Comparison of ENCODE assay signal across 8 mouse cellular contexts in genomic region chr9:103007699-103008078, GRCm38 (mm10). TPM values are rescaled to one million over a fixed set of nuclear protein-coding genes. Genes with fewer than 3 reads are reported as not detected.
DNase-seq lines count a peak whose midpoint lies in the region; ATAC-seq and TF ChIP-seq lines count a peak whose summit lies in the region.

No protein-coding gene starts in this region.

- WGBS in hindbrain, postnatal 0 days = 4% methylated on average over 15 of the region's 15 CpGs
- WGBS in liver, embryonic 11.5 days = 6% methylated on average over 15 of the region's 15 CpGs
- WGBS in neural tube, embryonic 13.5 days = 1% methylated on average over 15 of the region's 15 CpGs

- peak overlapping the region; percentile 40 for H3K4me3 ChIP-seq in hindbrain, postnatal 0 days (ENCODE audit: low read length)
- peak overlapping the region; percentile 45 for H3K4me3 ChIP-seq in liver, embryonic 11.5 days (ENCODE audit: low read depth, low read length)
- H3K4me3 ChIP-seq in neural tube, embryonic 13.5 days = peak overlapping the region; percentile 41

- no peaks in the 10 kb centered on the region for H3K36me3 ChIP-seq in hindbrain, postnatal 0 days (ENCODE audit: insufficient read depth, low read length)
- H3K36me3 ChIP-seq in liver, embryonic 11.5 days (ENCODE audit: control insufficient read depth, insufficient read depth, low read length) = no peaks in the 10 kb centered on the region
- H3K36me3 ChIP-seq in neural tube, embryonic 13.5 days = no peaks in the 10 kb centered on the region

- CTCF ChIA-PET in Patski (lab: Charles Lee) = no interaction called here

- H3K9me3 ChIP-seq in hindbrain, postnatal 0 days (ENCODE audit: low read length) = no peaks in the 10 kb centered on the region
- no peaks in the 10 kb centered on the region for H3K9me3 ChIP-seq in liver, embryonic 11.5 days (ENCODE audit: control insufficient read depth, low read length)
- H3K9me3 ChIP-seq in neural tube, embryonic 13.5 days = no peaks in the 10 kb centered on the region

- no peak for TF ChIP-seq CTCF in Patski (IDR thresholded peaks at IDR 0.05)
- no peak for TF ChIP-seq CTCF in hindbrain, postnatal 0 days (IDR thresholded peaks at IDR 0.05; ENCODE audit: low read depth)

- peaks cover 6% of the 10 kb centered on the region for H3K4me1 ChIP-seq in hindbrain, postnatal 0 days (ENCODE audit: insufficient read depth, low read length)
- no peaks in the 10 kb centered on the region for H3K4me1 ChIP-seq in liver, embryonic 11.5 days (replicated peaks; ENCODE audit: control insufficient read depth, insufficient read depth, low read length)
- peaks cover 19% of the 10 kb centered on the region for H3K4me1 ChIP-seq in neural tube, embryonic 13.5 days (replicated peaks)

- POLR2A ChIA-PET in Patski (lab: Charles Lee) = no interaction called here

- peak overlapping the region; percentile 78 for H3K4me2 ChIP-seq in hindbrain, postnatal 0 days (ENCODE audit: low read depth, low read length)
- peak overlapping the region; percentile 78 for H3K4me2 ChIP-seq in liver, embryonic 11.5 days
- peak overlapping the region; percentile 81 for H3K4me2 ChIP-seq in neural tube, embryonic 13.5 days

- DNase-seq in Patski (ENCODE audit: low read depth, low spot score) = no peak
- DNase-seq in cerebellum, adult 9-10 months = peak; percentile 5
- DNase-seq in gastrocnemius, postnatal 10 days = peak; percentile 30
- peak; percentile 44 for DNase-seq in hindbrain, postnatal 0 days (ENCODE audit: low spot score)
- DNase-seq in liver, embryonic 11.5 days (ENCODE audit: low spot score) = peak; percentile 49
- no peak for DNase-seq in layer of hippocampus, postnatal 25 days (ENCODE audit: extremely low spot score in 1 of 2, low spot score in 1 of 2)

- ATAC-seq in Patski = peak; percentile 44
- ATAC-seq in hindbrain, postnatal 0 days = peak; percentile 55; the same call in 1 of the 2 replicates
- peak; percentile 68 for ATAC-seq in liver, embryonic 11.5 days (replicated peaks; ENCODE audit: low FRiP score)
- ATAC-seq in neural tube, embryonic 13.5 days (ENCODE audit: low read depth) = peak; percentile 63; the same call in 1 of the 2 replicates
- ATAC-seq in megakaryocyte, adult 5-6 weeks (ENCODE audit: poor library complexity, severe bottlenecking) = no peak

- H3K9ac ChIP-seq in hindbrain, postnatal 0 days (replicated peaks; ENCODE audit: low read length) = peak overlapping the region; percentile 40
- peak overlapping the region; percentile 51 for H3K9ac ChIP-seq in liver, embryonic 11.5 days (ENCODE audit: low read depth, low read length)
- H3K9ac ChIP-seq in neural tube, embryonic 13.5 days = peak overlapping the region; percentile 65

- H3K27me3 ChIP-seq in Patski = no peaks in the 10 kb centered on the region
- 0 out of 2 replicates have a peak, but pooled peaks cover 4% of the 10 kb centered on the region for H3K27me3 ChIP-seq in hindbrain, postnatal 0 days (ENCODE audit: insufficient read depth, low read length)
- peaks cover 34% of the 10 kb centered on the region for H3K27me3 ChIP-seq in liver, embryonic 11.5 days (replicated peaks; ENCODE audit: control insufficient read depth, insufficient read depth, low read length)
- H3K27me3 ChIP-seq in neural tube, embryonic 13.5 days = peaks cover 42% of the 10 kb centered on the region

- in situ Hi-C loops in Patski (cut with MboI; ENCODE audit: low pct_unique_long_range_greater_than_20kb) = no loop called here

- no peak overlapping the region for H3K27ac ChIP-seq in hindbrain, postnatal 0 days
- H3K27ac ChIP-seq in liver, embryonic 11.5 days (ENCODE audit: low read depth, low read length) = no peak overlapping the region
- H3K27ac ChIP-seq in neural tube, embryonic 13.5 days (replicated peaks) = no peak overlapping the region

RNA-seq across cellular contexts. Expression of gene Slco2a1, which starts 19.2 kb away (rescaled TPM):
- 14.9 TPM for polyA plus RNA-seq in Patski (2021)
- 1 to 10 TPM in 1 of 2 experiments, under 1 TPM in 1; 0.92 to 1.8 TPM for total RNA-seq in gastrocnemius, postnatal 10 days (2021)
- 6.3 and 6.4 TPM in 2 replicates for total RNA-seq in hindbrain, postnatal 0 days (2014; rRNA removed)
- polyA plus RNA-seq in hindbrain, postnatal 0 days (2015; fragmentation: Nextera tagmentation; extraction: Ambion mirVana) = 3.9 and 4.8 TPM in 2 replicates
- polyA plus RNA-seq in liver, embryonic 11.5 days (2014; fragmentation: Nextera tagmentation; extraction: Ambion mirVana) = 1.7 and 2.4 TPM in 2 replicates
- 1.6 and 2.3 TPM in 2 replicates for polyA plus RNA-seq in neural tube, embryonic 13.5 days (2015; fragmentation: Nextera tagmentation; extraction: Ambion mirVana)
- 1 to 10 TPM; 2.6 to 2.7 TPM for total RNA-seq in layer of hippocampus, postnatal 25 days (2021)
- total RNA-seq in megakaryocyte, adult 5-6 weeks (2015) = not detected in 2 replicates
- not detected in 2 replicates for total RNA-seq in megakaryocyte, adult 5-6 weeks (2017)

Comparison
In these comparisons a context has a peak if more than half of its experiments do, and no peak if none do; other contexts are left out.
1. DNase-seq: peak in cerebellum, adult 9-10 months (single experiment), gastrocnemius, postnatal 10 days (single experiment), hindbrain, postnatal 0 days (single experiment) and liver, embryonic 11.5 days (single experiment); none in Patski (single experiment) and layer of hippocampus, postnatal 25 days (0 of 2).
2. Peak in every context shown above with its lines, with median percentiles within 50 percentile points of each other: H3K4me2 ChIP-seq, H3K4me3 ChIP-seq and H3K9ac ChIP-seq.